Mouse (Mus musculus) pancreas, adult 10 weeks (tissue): ENCODE results near the gene Gm10320. TPM values are rescaled to one million over a fixed set of nuclear protein-coding genes. Genes with fewer than 3 reads are reported as not detected.

ENCODE experiments used
- polyA plus RNA-seq: library from polyadenylated mRNA; stranded (reverse); fragments of 350-450 nt; fragmentation: Illumina TruSeq; extraction: RNeasy Lipid Tissue Mini Kit (QIAGEN cat#74804); gene quantifications from one replicate; pipeline ENCODE4 v1.2.3, GENCODE M21; 2015; ENCODE audit warnings: low read depth, low replicate concordance; ENCODE audit not compliant: insufficient read depth

Gm10320 gene
- polyA plus RNA-seq, result not detected

DNA sequence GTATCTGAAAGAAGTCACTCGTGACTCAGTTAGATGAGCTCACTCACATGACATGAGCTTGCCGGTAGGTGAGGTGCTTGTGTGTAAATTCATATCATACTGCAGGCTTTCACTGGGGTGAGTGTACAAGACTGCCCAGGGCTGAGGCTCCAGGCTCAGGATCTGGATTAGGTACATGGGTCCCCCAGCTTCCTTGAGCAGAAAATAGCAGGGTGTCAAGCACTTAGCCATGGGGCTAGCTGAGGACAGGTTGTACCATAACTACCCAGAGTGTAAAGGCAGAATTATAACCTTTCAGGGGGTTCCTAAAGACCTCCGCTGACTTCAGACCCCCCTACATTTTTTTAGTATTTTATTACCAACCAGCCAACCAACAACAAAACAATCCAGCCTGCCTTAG is at the start of gene Gm10320:
TSS of gene Gm10320 (minus strand) at position 93 of the 400 bp plus-strand sequence.

Other genes starting within 250 kb of the Gm10320 start
- 3.9 TPM for gene Utp15, start 229.0 kb downstream of the Gm10320 start, polyA plus RNA-seq
- 7.5 TPM for gene Ankra2, start 228.9 kb downstream of the Gm10320 start, polyA plus RNA-seq
- not detected for gene Gm21976, start 212.1 kb downstream of the Gm10320 start, polyA plus RNA-seq
- 100 TPM for gene Btf3, start 175.0 kb downstream of the Gm10320 start, polyA plus RNA-seq
- gene Foxd1, start 137.8 kb downstream of the Gm10320 start, polyA plus RNA-seq, result not detected
- gene Tmem174, start 145.4 kb upstream of the Gm10320 start, polyA plus RNA-seq, result not detected
- not detected for gene Tmem171, start 202.8 kb upstream of the Gm10320 start, polyA plus RNA-seq